Mouse (Mus musculus): ENCODE data around the gene Fam20a. TPM values are rescaled to one million over a fixed set of nuclear protein-coding genes. Genes with fewer than 3 reads are reported as not detected.

Gene Fam20a
- polyA plus RNA-seq, 1 experiment, result 25.3 TPM

- H3K27me3 ChIP-seq (ENCODE audit: control insufficient read depth, insufficient read depth, low read length), result no peaks in the 10 kb centered on the region
- H3K27ac ChIP-seq (ENCODE audit: insufficient read depth, low read depth, low read length), result no peak overlapping the region
- H3K4me1 ChIP-seq (ENCODE audit: control insufficient read depth, insufficient read depth, insufficient read length, low read length), result peaks cover 22% of the 10 kb centered on the region; the same call in 1 of the 2 replicates
- no peak for TF ChIP-seq POLR2A (IDR thresholded peaks at IDR 0.05; ENCODE audit: low read depth, low read length)
- H3K36me3 ChIP-seq (ENCODE audit: control insufficient read depth, insufficient read depth, low read length), result no peaks in the 10 kb centered on the region
- WGBS, result 66% methylated on average over 10 of the region's 10 CpGs
- no peak overlapping the region for H3K4me3 ChIP-seq (ENCODE audit: low read depth, low read length)
Measured at GRCm38 (mm10) chr11:109698740-109699139, 23.3 kb downstream of the Fam20a start.

DNA sequence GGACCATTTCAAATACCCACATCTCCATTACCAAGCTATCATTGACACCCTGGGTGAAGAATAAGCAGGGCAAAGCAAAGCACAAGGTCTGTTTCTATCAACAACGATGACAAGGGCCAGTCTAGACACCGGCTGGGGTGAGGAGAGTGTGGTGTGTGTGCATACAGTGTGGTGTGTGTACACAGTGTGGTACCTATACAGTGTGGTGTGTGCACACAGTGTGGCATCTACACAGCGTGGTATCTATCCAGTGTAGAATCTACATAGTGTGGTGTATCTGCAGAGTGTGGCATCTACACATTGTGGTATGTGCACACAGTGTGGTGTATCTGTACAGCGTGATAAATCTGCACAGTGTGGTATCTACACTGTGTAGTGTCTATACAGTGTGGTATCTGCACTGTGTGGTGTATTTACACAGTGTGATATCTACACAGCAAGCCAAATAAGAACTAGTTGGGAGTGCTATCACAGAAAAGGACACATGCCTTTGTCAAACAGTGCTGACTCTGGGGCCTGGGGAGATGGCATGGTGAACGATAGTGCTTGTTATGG, 24.9 kb downstream of the Fam20a start:
- no peaks in the 10 kb centered on the region for H3K27me3 ChIP-seq (ENCODE audit: control insufficient read depth, insufficient read depth, low read length)
- no peak overlapping the region for H3K4me3 ChIP-seq (ENCODE audit: low read depth, low read length)
- no peak overlapping the region for H3K27ac ChIP-seq (ENCODE audit: insufficient read depth, low read depth, low read length)
- H3K4me1 ChIP-seq (ENCODE audit: control insufficient read depth, insufficient read depth, insufficient read length, low read length), result peaks cover 19% of the 10 kb centered on the region; the same call in 1 of the 2 replicates
- no peaks in the 10 kb centered on the region for H3K36me3 ChIP-seq (ENCODE audit: control insufficient read depth, insufficient read depth, low read length)
- TF ChIP-seq CTCF (IDR thresholded peaks at IDR 0.05; ENCODE audit: extremely low read depth, insufficient read length, insufficient replicate concordance, low read depth, low read length), result no peak
- TF ChIP-seq POLR2A (IDR thresholded peaks at IDR 0.05; ENCODE audit: low read depth, low read length), result no peak
- 72% methylated on average over 5 of the region's 5 CpGs for WGBS

DNA sequence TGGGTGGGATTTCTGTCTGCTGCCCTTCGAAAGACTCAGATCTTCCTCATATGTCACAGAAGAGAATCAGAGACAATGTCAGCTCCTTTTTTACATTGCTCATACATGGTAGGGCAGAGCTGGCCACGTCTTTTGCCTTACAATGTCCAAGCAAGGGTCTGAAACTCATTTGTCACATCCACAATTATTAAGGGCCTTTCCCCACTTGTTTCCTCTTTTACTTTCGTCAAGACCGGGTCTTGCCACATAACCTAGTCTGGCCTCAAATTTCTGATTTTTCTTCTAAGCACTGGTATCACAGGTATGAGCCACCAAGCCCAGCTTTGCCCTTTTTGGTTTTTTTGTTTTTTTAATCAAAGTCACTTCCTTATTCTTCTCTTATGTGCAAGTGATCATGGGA, 25.6 kb downstream of the Fam20a start:
- 87% methylated on average over 4 of the region's 4 CpGs for WGBS
- H3K4me1 ChIP-seq (ENCODE audit: control insufficient read depth, insufficient read depth, insufficient read length, low read length), result peaks cover 15% of the 10 kb centered on the region; the same call in 1 of the 2 replicates
- H3K27ac ChIP-seq (ENCODE audit: insufficient read depth, low read depth, low read length), result no peak overlapping the region
- no peaks in the 10 kb centered on the region for H3K36me3 ChIP-seq (ENCODE audit: control insufficient read depth, insufficient read depth, low read length)
- TF ChIP-seq POLR2A (IDR thresholded peaks at IDR 0.05; ENCODE audit: low read depth, low read length), result no peak
- no peak for TF ChIP-seq CTCF (IDR thresholded peaks at IDR 0.05; ENCODE audit: extremely low read depth, insufficient read length, insufficient replicate concordance, low read depth, low read length)
- no peaks in the 10 kb centered on the region for H3K27me3 ChIP-seq (ENCODE audit: control insufficient read depth, insufficient read depth, low read length)
- no peak overlapping the region for H3K4me3 ChIP-seq (ENCODE audit: low read depth, low read length)

GRCm38 (mm10) chr11:109692737-109693136, 29.3 kb downstream of the Fam20a start:
- Histone ChIP-seq H3K4me3 (ENCODE audit: low read depth, low read length) (no peak overlapping the region), H3K27ac (ENCODE audit: insufficient read depth, low read depth, low read length) (no peak overlapping the region), H3K27me3 (ENCODE audit: control insufficient read depth, insufficient read depth, low read length) (no peaks in the 10 kb centered on the region), H3K36me3 (ENCODE audit: control insufficient read depth, insufficient read depth, low read length) (no peaks in the 10 kb centered on the region), H3K4me1 (ENCODE audit: control insufficient read depth, insufficient read depth, insufficient read length, low read length) (peaks cover 3% of the 10 kb centered on the region; the same call in 1 of the 2 replicates)
- TF ChIP-seq CTCF (IDR thresholded peaks at IDR 0.05; ENCODE audit: extremely low read depth, insufficient read length, insufficient replicate concordance, low read depth, low read length) (no peak), POLR2A (IDR thresholded peaks at IDR 0.05; ENCODE audit: low read depth, low read length) (no peak)
- 59% methylated on average over 3 of the region's 3 CpGs for WGBS

DNA sequence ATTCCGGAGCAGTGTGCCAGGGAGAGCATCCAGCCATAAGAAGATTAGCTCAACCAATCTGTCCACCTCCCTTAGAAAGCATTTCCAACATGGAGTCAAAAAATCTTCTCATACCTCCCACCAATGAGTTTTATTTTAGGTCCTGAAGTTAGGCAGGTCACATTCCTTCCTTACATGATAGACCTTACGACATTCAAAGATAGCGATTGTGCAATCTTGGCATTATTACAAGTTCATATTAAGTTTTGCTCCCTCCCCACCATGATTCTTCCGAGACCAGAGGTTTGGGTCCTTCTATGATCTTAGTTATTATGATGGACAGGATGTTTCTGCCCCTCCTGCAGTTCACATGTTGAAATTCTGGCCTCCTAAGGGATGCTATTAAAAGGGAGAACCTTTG, 32.5 kb downstream of the Fam20a start:
- WGBS, result 68% methylated on average over 4 of the region's 4 CpGs
- H3K27me3 ChIP-seq (ENCODE audit: control insufficient read depth, insufficient read depth, low read length), result no peaks in the 10 kb centered on the region
- H3K27ac ChIP-seq (ENCODE audit: insufficient read depth, low read depth, low read length), result no peak overlapping the region
- no peak overlapping the region for H3K4me3 ChIP-seq (ENCODE audit: low read depth, low read length)
- no peak for TF ChIP-seq CTCF (IDR thresholded peaks at IDR 0.05; ENCODE audit: extremely low read depth, insufficient read length, insufficient replicate concordance, low read depth, low read length)
- no peak for TF ChIP-seq POLR2A (IDR thresholded peaks at IDR 0.05; ENCODE audit: low read depth, low read length)
- no peaks in the 10 kb centered on the region for H3K36me3 ChIP-seq (ENCODE audit: control insufficient read depth, insufficient read depth, low read length)
- no peaks in the 10 kb centered on the region for H3K4me1 ChIP-seq (ENCODE audit: control insufficient read depth, insufficient read depth, insufficient read length, low read length)

GRCm38 (mm10) chr11:109682221-109682620, 39.9 kb downstream of the Fam20a start:
- WGBS, result 71% methylated on average over 6 of the region's 6 CpGs

DNA sequence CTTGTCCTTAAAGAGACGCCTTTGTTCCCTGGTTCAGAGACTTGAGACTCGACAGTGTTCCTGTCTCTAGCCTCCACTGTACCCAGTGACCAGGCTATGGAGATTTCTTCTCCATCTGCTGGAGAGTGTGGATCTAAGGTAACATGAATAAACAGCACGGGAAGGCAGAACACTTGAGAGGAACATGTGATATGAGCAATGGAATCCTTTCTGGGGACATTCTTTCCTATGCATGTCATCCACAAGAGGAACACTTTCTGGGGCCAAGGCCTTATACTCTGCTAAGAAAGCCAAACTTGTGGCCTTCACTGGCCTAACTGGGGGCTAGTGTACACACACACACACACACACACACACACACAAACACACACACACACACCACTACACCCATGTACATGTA, 40.5 kb downstream of the Fam20a start:
- Histone ChIP-seq H3K27me3 (ENCODE audit: control insufficient read depth, insufficient read depth, low read length) (no peaks in the 10 kb centered on the region), H3K4me3 (ENCODE audit: low read depth, low read length) (no peak overlapping the region), H3K27ac (ENCODE audit: insufficient read depth, low read depth, low read length) (no peak overlapping the region; the same call in 1 of the 2 replicates), H3K36me3 (ENCODE audit: control insufficient read depth, insufficient read depth, low read length) (0 out of 2 replicates have a peak, but pooled peaks cover 4% of the 10 kb centered on the region), H3K4me1 (ENCODE audit: control insufficient read depth, insufficient read depth, insufficient read length, low read length) (peaks cover 5% of the 10 kb centered on the region; the same call in 1 of the 2 replicates)
- WGBS, result 68% methylated on average over 3 of the region's 3 CpGs
- TF ChIP-seq POLR2A (IDR thresholded peaks at IDR 0.05; ENCODE audit: low read depth, low read length), result no peak
- no peak for TF ChIP-seq CTCF (IDR thresholded peaks at IDR 0.05; ENCODE audit: extremely low read depth, insufficient read length, insufficient replicate concordance, low read depth, low read length)

More at GRCm38 (mm10) chr11:109682221-109682620, 39.9 kb downstream of the Fam20a start:
- H3K27ac ChIP-seq (ENCODE audit: insufficient read depth, low read depth, low read length), result no peak overlapping the region
- H3K36me3 ChIP-seq (ENCODE audit: control insufficient read depth, insufficient read depth, low read length), result 0 out of 2 replicates have a peak, but pooled peaks cover 3% of the 10 kb centered on the region
- H3K27me3 ChIP-seq (ENCODE audit: control insufficient read depth, insufficient read depth, low read length), result no peaks in the 10 kb centered on the region
- peaks cover 5% of the 10 kb centered on the region; the same call in 1 of the 2 replicates for H3K4me1 ChIP-seq (ENCODE audit: control insufficient read depth, insufficient read depth, insufficient read length, low read length)
- no peak overlapping the region for H3K4me3 ChIP-seq (ENCODE audit: low read depth, low read length)
- no peak for TF ChIP-seq POLR2A (IDR thresholded peaks at IDR 0.05; ENCODE audit: low read depth, low read length)
- no peak for TF ChIP-seq CTCF (IDR thresholded peaks at IDR 0.05; ENCODE audit: extremely low read depth, insufficient read length, insufficient replicate concordance, low read depth, low read length)

Data from small intestine, adult 2 months (tissue).